Mouse (Mus musculus): ENCODE data around the gene Rhot2. TPM values are rescaled to one million over a fixed set of nuclear protein-coding genes. Genes with fewer than 3 reads are reported as not detected.

Gene Rhot2
- polyA plus RNA-seq, 1 experiment from 2014 or later: 29.0 TPM

- H3K4me1 ChIP-seq: peaks cover 41% of the 10 kb centered on the region
- 69% methylated on average over 8 of the region's 8 CpGs for WGBS
- no peaks in the 10 kb centered on the region for H3K9me3 ChIP-seq (replicated peaks)
- peaks cover 51% of the 10 kb centered on the region for H3K36me3 ChIP-seq
- H3K9ac ChIP-seq: no peak overlapping the region
- no peak overlapping the region for H3K4me2 ChIP-seq
- ATAC-seq (replicated peaks; ENCODE audit: low FRiP score): no peak
- H3K27me3 ChIP-seq: no peaks in the 10 kb centered on the region
- peak overlapping the region; percentile 56 for H3K27ac ChIP-seq
- no peak overlapping the region for H3K4me3 ChIP-seq (replicated peaks)
Observed at GRCm38 (mm10) chr17:25879750-25880149, 35.1 kb upstream of the Rhot2 start.

- H3K4me3 ChIP-seq (replicated peaks): no peak overlapping the region
- no peak overlapping the region for H3K27ac ChIP-seq
- ATAC-seq (replicated peaks; ENCODE audit: low FRiP score): no peak
- 48% methylated on average over 4 of the region's 4 CpGs for WGBS
- H3K27me3 ChIP-seq: no peaks in the 10 kb centered on the region
- no peak overlapping the region for H3K4me2 ChIP-seq
- H3K9me3 ChIP-seq (replicated peaks): no peaks in the 10 kb centered on the region
- peaks cover 45% of the 10 kb centered on the region for H3K4me1 ChIP-seq
- H3K36me3 ChIP-seq: peaks cover 46% of the 10 kb centered on the region
- no peak overlapping the region for H3K9ac ChIP-seq
Observed at GRCm38 (mm10) chr17:25879261-25879660, 34.6 kb upstream of the Rhot2 start.

- Histone ChIP-seq H3K4me2 (no peak overlapping the region), H3K9me3 (replicated peaks) (no peaks in the 10 kb centered on the region), H3K4me1 (peaks cover 51% of the 10 kb centered on the region), H3K27me3 (no peaks in the 10 kb centered on the region), H3K4me3 (replicated peaks) (no peak overlapping the region), H3K9ac (no peak overlapping the region), H3K27ac (no peak overlapping the region), H3K36me3 (peaks cover 40% of the 10 kb centered on the region)
- ATAC-seq (replicated peaks; ENCODE audit: low FRiP score): no peak
- WGBS: 89% methylated on average over 19 of the region's 19 CpGs
Observed at GRCm38 (mm10) chr17:25878611-25879180, 34.0 kb upstream of the Rhot2 start.

GRCm38 (mm10) chr17:25877741-25878610, 33.3 kb upstream of the Rhot2 start:
- Histone ChIP-seq H3K27me3 (no peaks in the 10 kb centered on the region), H3K27ac (no peak overlapping the region), H3K4me2 (no peak overlapping the region), H3K9ac (no peak overlapping the region), H3K36me3 (peaks cover 33% of the 10 kb centered on the region), H3K4me3 (replicated peaks) (no peak overlapping the region), H3K9me3 (replicated peaks) (no peaks in the 10 kb centered on the region), H3K4me1 (peaks cover 54% of the 10 kb centered on the region)
- ATAC-seq (replicated peaks; ENCODE audit: low FRiP score): no peak
- WGBS: 91% methylated on average over 32 of the region's 32 CpGs

GRCm38 (mm10) chr17:25877025-25877424, 32.4 kb upstream of the Rhot2 start:
- H3K9me3 ChIP-seq (replicated peaks): no peaks in the 10 kb centered on the region
- H3K27ac ChIP-seq: no peak overlapping the region
- H3K9ac ChIP-seq: no peak overlapping the region
- no peak overlapping the region for H3K4me2 ChIP-seq
- peaks cover 52% of the 10 kb centered on the region for H3K4me1 ChIP-seq
- no peak for ATAC-seq (replicated peaks; ENCODE audit: low FRiP score)
- H3K36me3 ChIP-seq: peaks cover 24% of the 10 kb centered on the region
- H3K27me3 ChIP-seq: no peaks in the 10 kb centered on the region
- 94% methylated on average over 3 of the region's 3 CpGs for WGBS
- no peak overlapping the region; the same call in 1 of the 2 replicates for H3K4me3 ChIP-seq (replicated peaks)

- 58% methylated on average over 10 of the region's 10 CpGs for WGBS
- H3K4me1 ChIP-seq: peaks cover 46% of the 10 kb centered on the region
- H3K27me3 ChIP-seq: no peaks in the 10 kb centered on the region
- H3K27ac ChIP-seq: peak overlapping the region; percentile 96; the same call in 1 of the 2 replicates
- no peaks in the 10 kb centered on the region for H3K9me3 ChIP-seq (replicated peaks)
- H3K4me3 ChIP-seq (replicated peaks): peak overlapping the region; percentile 84
- ATAC-seq (replicated peaks; ENCODE audit: low FRiP score): no peak
- H3K4me2 ChIP-seq: peak overlapping the region; percentile 92
- H3K36me3 ChIP-seq: peaks cover 22% of the 10 kb centered on the region
- peak overlapping the region; percentile 77 for H3K9ac ChIP-seq
Observed at GRCm38 (mm10) chr17:25876347-25876915, 31.8 kb upstream of the Rhot2 start.

- no peaks in the 10 kb centered on the region for H3K9me3 ChIP-seq (replicated peaks)
- H3K27ac ChIP-seq: peak overlapping the region; percentile 96
- H3K4me3 ChIP-seq (replicated peaks): peak overlapping the region; percentile 84
- peak; percentile 90 for ATAC-seq (replicated peaks; ENCODE audit: low FRiP score)
- H3K4me1 ChIP-seq: peaks cover 36% of the 10 kb centered on the region
- 1% methylated on average over 59 of the region's 59 CpGs for WGBS
- peak overlapping the region; percentile 92 for H3K4me2 ChIP-seq
- no peaks in the 10 kb centered on the region for H3K27me3 ChIP-seq
- H3K36me3 ChIP-seq: peaks cover 22% of the 10 kb centered on the region
- peak overlapping the region; percentile 77 for H3K9ac ChIP-seq
Observed at GRCm38 (mm10) chr17:25875171-25876136, 30.8 kb upstream of the Rhot2 start.

GRCm38 (mm10) chr17:25874721-25875170, 30.1 kb upstream of the Rhot2 start, which contains the start of gene Mettl26:
TSS of gene Mettl26 (plus strand) at chr17:25875074.
- peak within 1 kb of the TSS; percentile 84 for H3K4me3 ChIP-seq (replicated peaks)
- H3K9ac ChIP-seq: peak within 1 kb of the TSS; percentile 77
- H3K4me1 ChIP-seq: peaks cover 29% of the 10 kb centered on the region
- peak within 1 kb of the TSS; percentile 96 for H3K27ac ChIP-seq
- under 1% methylated on average over 25 of the region's 25 CpGs for WGBS
- no peaks in the 10 kb centered on the region for H3K27me3 ChIP-seq
- no peaks in the 10 kb centered on the region for H3K9me3 ChIP-seq (replicated peaks)
- ATAC-seq (replicated peaks; ENCODE audit: low FRiP score): peak; percentile 64
- H3K36me3 ChIP-seq: peaks cover 21% of the 10 kb centered on the region
- H3K4me2 ChIP-seq: peak within 1 kb of the TSS; percentile 92

GRCm38 (mm10) chr17:25874148-25874720, 29.6 kb upstream of the Rhot2 start:
- no peaks in the 10 kb centered on the region for H3K27me3 ChIP-seq
- 5% methylated on average over 14 of the region's 14 CpGs for whole genome bisulfite sequencing
- peaks cover 27% of the 10 kb centered on the region for H3K4me1 ChIP-seq
- peaks cover 17% of the 10 kb centered on the region for H3K36me3 ChIP-seq
- H3K9ac ChIP-seq: peak overlapping the region; percentile 77
- peak overlapping the region; percentile 92 for H3K4me2 ChIP-seq
- ATAC-seq (replicated peaks; ENCODE audit: low FRiP score): no peak
- H3K9me3 ChIP-seq (replicated peaks): no peaks in the 10 kb centered on the region
- H3K4me3 ChIP-seq (replicated peaks): peak overlapping the region; percentile 84
- H3K27ac ChIP-seq: peak overlapping the region; percentile 96

- peaks cover 33% of the 10 kb centered on the region for H3K4me1 ChIP-seq
- ATAC-seq (replicated peaks; ENCODE audit: low FRiP score): no peak
- 67% methylated on average over 11 of the region's 11 CpGs for WGBS
- H3K4me2 ChIP-seq: peak overlapping the region; percentile 92
- H3K4me3 ChIP-seq (replicated peaks): peak overlapping the region; percentile 84
- peaks cover 10% of the 10 kb centered on the region for H3K36me3 ChIP-seq
- H3K9ac ChIP-seq: no peak overlapping the region
- no peaks in the 10 kb centered on the region for H3K9me3 ChIP-seq (replicated peaks)
- peak overlapping the region; percentile 96 for H3K27ac ChIP-seq
- no peaks in the 10 kb centered on the region for H3K27me3 ChIP-seq
Observed at GRCm38 (mm10) chr17:25873405-25874147, 28.9 kb upstream of the Rhot2 start.
